8 mouse cellular contexts compared by ENCODE assay signal in the genomic region with DNA sequence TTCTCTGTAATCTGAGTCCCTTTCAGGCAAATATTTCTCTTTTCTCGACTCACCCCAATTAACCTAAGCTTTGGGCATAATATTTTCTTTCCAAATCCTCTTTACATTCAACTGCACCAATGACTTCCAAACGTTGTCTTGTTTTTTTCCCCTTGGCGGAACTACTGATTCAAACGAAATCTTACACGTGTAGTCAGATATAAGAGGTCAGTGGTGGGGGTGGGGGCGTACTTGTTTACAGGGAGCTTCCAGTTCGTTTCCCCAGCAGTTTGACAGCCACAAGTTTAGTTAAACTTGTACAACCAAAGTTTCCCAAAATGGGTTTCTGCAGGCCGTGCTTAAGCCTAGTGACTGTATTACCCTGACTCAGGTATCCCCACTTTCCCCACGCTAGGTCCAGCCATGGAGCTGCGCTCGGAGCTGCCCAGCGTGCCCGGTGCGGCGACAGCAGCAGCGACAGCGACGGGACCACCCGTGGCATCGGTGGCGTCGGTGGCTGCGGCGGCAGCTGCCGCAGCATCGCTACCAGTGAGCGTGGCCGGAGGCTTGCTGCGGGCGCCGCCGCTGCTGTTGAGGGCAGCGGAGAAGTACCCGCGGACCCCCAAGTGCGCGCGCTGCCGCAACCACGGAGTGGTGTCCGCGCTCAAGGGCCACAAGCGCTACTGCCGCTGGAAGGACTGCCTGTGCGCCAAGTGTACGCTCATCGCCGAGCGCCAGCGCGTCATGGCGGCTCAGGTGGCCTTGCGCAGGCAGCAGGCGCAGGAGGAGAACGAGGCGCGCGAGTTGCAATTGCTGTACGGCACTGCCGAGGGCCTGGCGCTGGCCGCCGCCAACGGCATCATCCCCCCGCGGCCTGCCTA. TPM values are rescaled to one million over a fixed set of nuclear protein-coding genes. Genes with fewer than 3 reads are reported as not detected.
DNase-seq lines count a peak whose midpoint lies in the region; ATAC-seq and TF ChIP-seq lines count a peak whose summit lies in the region.

No protein-coding gene starts in this region.

- H3K9me3 ChIP-seq in lung, postnatal 0 days (ENCODE audit: low read length), result no peaks in the 10 kb centered on the region; the same call in 1 of the 2 replicates
- peaks cover 4% of the 10 kb centered on the region; the same call in 1 of the 2 replicates for H3K9me3 ChIP-seq in limb, embryonic 12.5 days
- no peaks in the 10 kb centered on the region for H3K9me3 ChIP-seq in stomach, embryonic 16.5 days (replicated peaks; ENCODE audit: control insufficient read depth, low read length)

- no peak overlapping the region for H3K27ac ChIP-seq in lung, postnatal 0 days (ENCODE audit: low read length)
- H3K27ac ChIP-seq in limb, embryonic 12.5 days, result no peak overlapping the region
- H3K27ac ChIP-seq in stomach, embryonic 16.5 days (ENCODE audit: low read length), result no peak overlapping the region

- TF ChIP-seq CTCF in lung, postnatal 0 days (IDR thresholded peaks at IDR 0.05), result no peak

- no peak for TF ChIP-seq EP300 in lung, postnatal 0 days (IDR thresholded peaks at IDR 0.05)

- ATAC-seq in lung, postnatal 0 days, result no peak
- no peak for ATAC-seq in limb, embryonic 12.5 days (ENCODE audit: insufficient number of reproducible peaks, insufficient read depth, low FRiP score, low TSS enrichment, low read depth)
- ATAC-seq in stomach, embryonic 16.5 days (ENCODE audit: insufficient read depth, low FRiP score), result no peak

- peak overlapping the region; percentile 5; the same call in 1 of the 2 replicates for H3K4me3 ChIP-seq in lung, postnatal 0 days (ENCODE audit: low read depth, low read length)
- peak overlapping the region; percentile 37 for H3K4me3 ChIP-seq in limb, embryonic 12.5 days (replicated peaks)
- peak overlapping the region; percentile 10 for H3K4me3 ChIP-seq in stomach, embryonic 16.5 days (replicated peaks; ENCODE audit: low read length)

- H3K4me1 ChIP-seq in lung, postnatal 0 days (ENCODE audit: insufficient read depth, low read depth, low read length), result peaks cover 11% of the 10 kb centered on the region
- H3K4me1 ChIP-seq in limb, embryonic 12.5 days (replicated peaks), result peaks cover 51% of the 10 kb centered on the region
- peaks cover 27% of the 10 kb centered on the region for H3K4me1 ChIP-seq in stomach, embryonic 16.5 days (ENCODE audit: control insufficient read depth, insufficient read depth, low read length)

- H3K9ac ChIP-seq in lung, postnatal 0 days (replicated peaks; ENCODE audit: low read depth), result no peak overlapping the region
- peak overlapping the region; percentile 31; the same call in 1 of the 2 replicates for H3K9ac ChIP-seq in limb, embryonic 12.5 days (replicated peaks)
- no peak overlapping the region for H3K9ac ChIP-seq in stomach, embryonic 16.5 days (ENCODE audit: low read length)

- peak; percentile 5 to 57 for DNase-seq in adrenal gland, adult (ENCODE audit: inconsistent age in 2 of 2, low spot score in 1 of 2)
- DNase-seq in adrenal gland, postnatal 36 days, result no peak
- DNase-seq in lung, postnatal 0 days (ENCODE audit: low spot score), result no peak
- DNase-seq in lung, adult 18-20 months, result no peak
- DNase-seq in urinary bladder, adult 2 months (ENCODE audit: low spot score), result no peak
- no peak for DNase-seq in MN1 (ENCODE audit: low spot score)

- H3K27me3 ChIP-seq in lung, postnatal 0 days (replicated peaks; ENCODE audit: insufficient read depth, low read length), result peaks cover 96% of the 10 kb centered on the region
- H3K27me3 ChIP-seq in limb, embryonic 12.5 days, result peaks cover 97% of the 10 kb centered on the region
- H3K27me3 ChIP-seq in stomach, embryonic 16.5 days (ENCODE audit: control insufficient read depth, insufficient read depth, low read length), result peaks cover 93% of the 10 kb centered on the region

- WGBS in lung, postnatal 0 days, result 5% methylated on average over 52 of the region's 66 CpGs
- WGBS in limb, embryonic 12.5 days, result under 1% methylated on average over 66 of the region's 66 CpGs
- 2% methylated on average over 65 of the region's 66 CpGs for WGBS in stomach, embryonic 16.5 days

- H3K36me3 ChIP-seq in lung, postnatal 0 days (ENCODE audit: insufficient read depth, low read length), result no peaks in the 10 kb centered on the region
- no peaks in the 10 kb centered on the region for H3K36me3 ChIP-seq in limb, embryonic 12.5 days
- no peaks in the 10 kb centered on the region for H3K36me3 ChIP-seq in stomach, embryonic 16.5 days (ENCODE audit: control insufficient read depth, insufficient read depth, low read length)

- peak overlapping the region; percentile 22; the same call in 1 of the 2 replicates for H3K4me2 ChIP-seq in lung, postnatal 0 days (replicated peaks; ENCODE audit: low read depth, low read length)
- H3K4me2 ChIP-seq in limb, embryonic 12.5 days, result peak overlapping the region; percentile 54
- H3K4me2 ChIP-seq in stomach, embryonic 16.5 days (ENCODE audit: low read depth, low read length), result 0 out of 2 replicates have a peak overlapping the region, but pooled peaks have one; percentile 11

RNA-seq across cellular contexts. Expression of gene Dmrta2, which starts 1.8 kb away (rescaled TPM):
- under 1 TPM in 1 of 2 experiments, not detected in 1; 0.13 TPM for total RNA-seq in adrenal gland, postnatal 36 days (2021)
- polyA plus RNA-seq in lung, postnatal 0 days (2015; fragmentation: Nextera tagmentation; extraction: Ambion mirVana), result 0.05 TPM in 1 of 2 replicates, not detected in the other
- 0.26 and 0.35 TPM in 2 replicates for polyA plus RNA-seq in limb, embryonic 12.5 days (2016; fragmentation: Nextera tagmentation; extraction: Ambion mirVana)
- 0.09 TPM in 1 of 2 replicates, not detected in the other for polyA plus RNA-seq in stomach, embryonic 16.5 days (2015; fragmentation: Nextera tagmentation; extraction: Ambion mirVana)
- polyA plus RNA-seq in urinary bladder, adult 2 months (2012; rRNA removed), result 0.22 and 0.28 TPM in 2 replicates

Comparison
In these comparisons a context has a peak if more than half of its experiments do, and no peak if none do; other contexts are left out.
1. DNase-seq: peak in adrenal gland, adult (2 of 2); none in adrenal gland, postnatal 36 days (0 of 2), lung, postnatal 0 days (single experiment), lung, adult 18-20 months (0 of 2), urinary bladder, adult 2 months (single experiment) and MN1 (single experiment).
2. Peak in every context shown above with its lines, with median percentiles within 50 percentile points of each other: H3K4me2 ChIP-seq and H3K4me3 ChIP-seq.